Mouse (Mus musculus) spleen, adult 2 months (tissue): Measurements from ENCODE around the gene Ak2. TPM values are rescaled to one million over a fixed set of nuclear protein-coding genes. Genes with fewer than 3 reads are reported as not detected.
A peak's percentile ranks its signal among the peaks of the same experiment; 100 is the strongest.

ENCODE experiments used
- DNase-seq, 2 experiments: peaks; one replicate each; pipeline versions ENCODE4 v3.0.0 to v3.0.0-alpha.2; 2012 to 2021; ENCODE audit warnings: low spot score in 2 of 2, low read depth in 1 of 2
- H3K27ac ChIP-seq: fragments of 200-500 bp; 2 replicates; pipeline ENCODE4 v1.5.1; 2012; ENCODE audit warnings: low read length, inconsistent platforms; ENCODE audit not compliant: insufficient read depth
- H3K27me3 ChIP-seq: fragments of 200-500 bp; 2 replicates; pipeline ENCODE4 v1.6.1; 2012; ENCODE audit warnings: mild to moderate bottlenecking, moderate library complexity, low read length, inconsistent platforms; ENCODE audit not compliant: control insufficient read depth, insufficient read depth
- H3K36me3 ChIP-seq: fragments of 200-500 bp; 2 replicates; pipeline ENCODE4 v1.6.1; 2012; ENCODE audit warnings: mild to moderate bottlenecking, low read length, inconsistent platforms; ENCODE audit not compliant: control insufficient read depth, insufficient read depth
- H3K4me1 ChIP-seq: fragments of 200-500 bp; 2 replicates; pipeline ENCODE4 v1.6.1; 2011; ENCODE audit warnings: inconsistent platforms; ENCODE audit not compliant: control insufficient read depth, insufficient read depth, insufficient read length
- H3K4me3 ChIP-seq: fragments of 200-500 bp; 2 replicates; pipeline ENCODE4 v1.5.1; 2011; ENCODE audit warnings: mild to moderate bottlenecking, inconsistent platforms; ENCODE audit not compliant: insufficient read depth, insufficient read length; ENCODE audit errors: extremely low read depth
- CTCF ChIP-seq: fragments of 200-500 bp; IDR thresholded peaks from 2 replicates; pipeline ENCODE4 v1.5.1; 2011; ENCODE audit warnings: mild to moderate bottlenecking, inconsistent platforms; ENCODE audit not compliant: insufficient read depth, insufficient read length, insufficient replicate concordance; ENCODE audit errors: extremely low read depth
- POLR2A ChIP-seq: fragments of 200-500 bp; IDR thresholded peaks from 2 replicates; pipeline ENCODE4 v1.6.1; 2011; ENCODE audit warnings: low read depth, low read length, inconsistent platforms
- WGBS: fragments of 180-500 bp; shearing (Covaris S2); methylation state at CpG from one replicate; pipeline ENCODE4 v1.1.7; 2018; 5-methylcytosine and 5-hydroxymethylcytosine counted together
- polyA plus RNA-seq: library from polyadenylated mRNA; depleted of rRNA; stranded (reverse); fragments of >200 nt; gene quantifications from 2 replicates; pipeline ENCODE4 v1.2.3, GENCODE M21; 2012

The Ak2 gene
- polyA plus RNA-seq, 1 experiment = 32.2 TPM

DNA sequence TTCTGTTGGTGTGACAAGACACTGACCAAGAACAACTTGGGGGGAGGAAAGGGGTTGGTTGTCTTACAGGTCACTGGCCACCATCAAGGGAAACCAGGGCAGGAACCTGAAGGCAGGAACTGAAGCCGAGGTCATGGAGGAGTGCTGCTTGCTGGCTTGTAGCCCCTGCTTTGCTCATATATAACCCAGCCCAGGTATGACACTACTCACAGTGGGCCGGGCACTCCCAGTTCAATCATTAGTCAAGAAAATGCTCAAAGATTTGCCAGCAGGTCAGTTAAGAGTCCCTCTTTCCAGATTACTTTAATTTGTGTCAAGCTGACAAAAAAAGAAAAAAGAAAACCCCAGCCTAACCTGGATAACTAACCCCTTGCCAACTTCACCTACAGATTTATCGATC is 33.9 kb downstream of the Ak2 start:
- Histone ChIP-seq H3K4me3 (no peak overlapping the region), H3K27me3 (no peaks in the 10 kb centered on the region), H3K36me3 (no peaks in the 10 kb centered on the region), H3K27ac (no peak overlapping the region), H3K4me1 (peaks cover 4% of the 10 kb centered on the region)
- TF ChIP-seq POLR2A = no peak
- TF ChIP-seq CTCF = no peak
- no peak for DNase-seq
- 95% methylated on average over 3 of the region's 3 CpGs for WGBS

DNA sequence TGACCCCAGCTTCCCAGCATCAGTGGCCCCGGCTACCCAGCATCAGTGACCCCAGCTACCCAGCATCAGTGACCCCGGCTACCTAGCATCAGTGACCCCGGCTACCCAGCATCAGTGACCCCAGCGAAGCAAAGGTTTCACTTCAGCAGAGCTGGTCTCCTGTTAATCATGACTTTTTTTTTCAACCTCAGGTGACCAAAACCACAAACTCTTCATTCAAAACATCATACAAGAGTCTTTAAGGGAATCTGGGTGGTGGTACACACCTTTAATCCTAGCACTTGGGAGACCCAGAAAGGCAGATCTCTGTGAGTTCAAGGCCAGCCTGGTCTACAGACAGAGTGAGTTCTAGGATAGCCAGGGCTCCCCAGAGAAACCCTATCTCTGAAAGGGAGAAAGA is 39.0 kb downstream of the Ak2 start:
- H3K36me3 ChIP-seq = no peaks in the 10 kb centered on the region
- 0 out of 2 replicates have a peak overlapping the region, but pooled peaks have one; percentile 13 for H3K27ac ChIP-seq
- TF ChIP-seq POLR2A (no peak), CTCF (no peak)
- WGBS = 64% methylated on average over 4 of the region's 4 CpGs
- no peak overlapping the region for H3K4me3 ChIP-seq
- DNase-seq = no peak
- peaks cover 30% of the 10 kb centered on the region for H3K4me1 ChIP-seq
- H3K27me3 ChIP-seq = no peaks in the 10 kb centered on the region

DNA sequence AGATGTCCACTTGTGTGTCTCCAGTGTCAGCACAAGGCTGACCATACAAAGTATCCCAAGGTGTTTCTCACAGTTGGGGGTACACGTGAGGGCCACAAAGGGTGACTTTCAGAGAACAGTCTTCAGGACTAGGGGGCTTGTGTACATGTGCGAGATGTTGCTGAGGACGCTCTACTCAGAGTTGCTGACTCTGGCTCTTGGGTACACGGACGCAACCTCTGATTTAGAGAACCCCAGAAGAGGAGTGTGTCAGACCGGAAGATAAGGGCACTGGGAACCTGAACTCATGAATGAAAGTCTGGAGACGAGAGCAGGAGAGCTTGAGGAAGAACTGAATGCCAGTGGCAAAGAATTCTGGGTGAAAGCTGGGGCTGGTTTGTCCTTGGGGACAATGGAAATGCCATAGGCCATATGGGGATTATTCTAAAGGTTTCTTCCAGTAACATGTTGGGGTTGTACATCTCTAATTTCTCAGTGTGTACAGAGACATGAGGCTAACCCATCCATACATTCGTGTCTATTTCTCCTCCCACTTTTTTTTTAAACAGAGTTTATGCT is 39.7 kb downstream of the Ak2 start:
- Histone ChIP-seq H3K4me3 (no peak overlapping the region), H3K27me3 (no peaks in the 10 kb centered on the region), H3K4me1 (peaks cover 35% of the 10 kb centered on the region), H3K27ac (peak overlapping the region; percentile 98), H3K36me3 (no peaks in the 10 kb centered on the region)
- no peak for DNase-seq
- WGBS = 70% methylated on average over 8 of the region's 8 CpGs
- TF ChIP-seq CTCF (no peak), POLR2A (no peak)

DNA sequence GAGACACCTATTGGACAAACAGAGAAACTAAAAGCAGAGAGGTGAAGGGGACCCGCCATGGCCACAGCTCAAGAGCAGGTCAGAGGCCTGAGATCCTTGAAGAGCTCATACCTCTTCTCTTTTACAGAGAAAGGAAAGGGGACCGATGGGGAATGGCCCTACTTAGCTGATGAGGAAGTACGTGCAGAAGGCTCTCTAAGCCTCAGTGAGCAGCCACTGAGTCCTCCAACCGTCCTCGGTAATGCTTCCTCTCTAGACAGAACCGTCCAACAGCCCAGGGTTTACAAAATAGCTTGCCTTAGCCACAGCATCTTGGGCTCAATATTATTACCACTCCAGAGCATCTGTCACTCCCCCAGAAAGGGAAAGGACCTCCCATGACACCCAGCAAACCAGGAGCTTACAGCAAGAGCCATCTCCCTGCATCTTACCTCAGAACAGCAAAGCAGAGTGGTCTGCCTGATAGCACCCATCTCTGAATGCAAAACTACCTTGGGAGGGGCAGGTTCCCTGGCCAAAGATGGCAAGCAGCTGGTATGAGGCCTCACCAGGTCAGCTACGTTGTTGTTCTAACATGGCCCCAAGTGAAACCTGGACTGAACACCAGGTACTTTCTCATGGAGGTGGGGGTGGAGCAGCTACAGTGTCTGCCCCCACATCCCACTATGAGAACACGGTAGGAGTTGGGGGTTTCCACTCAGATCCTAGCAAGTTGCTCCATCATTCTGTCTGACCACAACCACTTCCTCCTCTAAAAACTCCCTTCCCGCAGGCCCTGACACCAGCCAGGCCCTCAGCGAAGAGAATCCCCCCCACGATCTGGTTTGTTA is 40.6 kb downstream of the Ak2 start:
- Histone ChIP-seq H3K4me1 (peaks cover 40% of the 10 kb centered on the region), H3K27ac (peak overlapping the region; percentile 98), H3K27me3 (no peaks in the 10 kb centered on the region), H3K4me3 (peak overlapping the region; percentile 30; the same call in 1 of the 2 replicates), H3K36me3 (no peaks in the 10 kb centered on the region)
- peak; percentile 71 to 79 for DNase-seq
- TF ChIP-seq POLR2A (peak; percentile 2; the same call in 1 of the 2 replicates), CTCF (no peak)
- 5% methylated on average over 11 of the region's 11 CpGs for WGBS

DNA sequence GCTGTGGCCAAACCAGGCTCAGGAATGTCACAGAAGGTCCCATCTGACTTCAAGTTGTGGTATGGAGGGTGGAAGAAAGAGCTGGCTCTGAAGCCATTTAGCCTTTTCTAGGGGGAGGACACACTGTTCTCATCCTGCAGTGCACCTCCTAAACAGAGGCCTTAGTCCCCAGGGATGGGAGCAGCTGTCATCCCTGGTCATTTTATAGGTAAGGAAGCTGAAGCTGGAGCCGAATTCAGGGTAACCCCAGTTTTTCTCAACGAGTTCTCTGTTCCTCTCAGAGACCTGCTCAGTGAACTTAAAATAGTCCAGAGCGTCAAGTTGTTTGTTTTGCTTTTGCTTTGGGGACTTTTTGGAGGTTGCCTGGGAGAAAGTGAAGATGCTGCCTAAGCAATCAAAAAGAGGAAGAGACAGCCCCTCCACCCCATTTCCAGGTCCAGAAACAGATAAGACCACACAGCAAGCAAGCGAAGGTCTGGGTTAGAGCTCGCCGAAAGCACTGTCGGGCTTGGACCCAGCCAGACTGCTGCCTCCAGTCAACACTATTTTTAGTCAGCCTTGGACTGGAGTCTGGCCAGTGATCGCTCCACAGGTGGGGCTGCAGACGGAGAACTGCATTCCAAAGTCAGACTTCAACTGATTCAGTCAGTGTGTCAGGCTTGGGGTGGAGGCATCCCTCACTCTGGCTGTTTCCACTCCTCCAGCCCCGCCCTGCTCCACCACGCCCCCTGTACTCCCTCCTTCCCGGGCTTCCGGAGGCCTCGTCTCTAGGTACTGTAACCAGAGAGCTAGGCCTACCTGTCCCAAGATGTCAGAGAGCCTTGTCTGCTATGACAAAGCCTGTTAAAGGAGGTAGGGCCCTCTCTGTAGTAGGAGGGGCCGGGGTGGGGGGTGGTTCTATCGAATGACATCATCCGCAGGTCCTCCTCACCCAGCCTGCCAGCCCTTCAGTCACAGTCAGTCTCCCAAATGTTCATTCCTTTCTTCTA is 41.5 kb downstream of the Ak2 start:
- Histone ChIP-seq H3K4me1 (peaks cover 40% of the 10 kb centered on the region), H3K4me3 (peak overlapping the region; percentile 30; the same call in 1 of the 2 replicates)
- 7% methylated on average over 17 of the region's 17 CpGs for WGBS

DNA sequence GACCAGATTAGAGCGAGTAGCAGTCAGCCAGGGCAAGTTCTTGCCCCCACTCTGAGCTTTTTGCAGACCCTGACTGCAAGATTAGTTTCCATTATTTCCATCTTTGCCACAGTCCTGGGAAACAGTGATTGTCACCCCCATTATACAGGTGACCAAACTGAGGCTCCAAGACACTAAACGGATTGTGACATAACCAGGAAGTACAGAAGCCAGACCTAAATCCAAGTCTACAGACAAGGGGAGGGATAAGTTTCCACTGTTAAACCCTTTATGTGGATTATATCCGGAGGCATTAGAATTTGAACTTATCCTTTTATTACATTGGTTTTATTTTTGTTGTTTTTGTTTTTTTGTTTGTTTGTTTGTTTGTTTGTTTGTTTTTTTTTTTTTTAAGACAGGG is 42.5 kb downstream of the Ak2 start:
- TF ChIP-seq CTCF (no peak), POLR2A (no peak)
- WGBS = 80% methylated on average over 3 of the region's 3 CpGs
- Histone ChIP-seq H3K27ac (peak overlapping the region; percentile 98), H3K27me3 (no peaks in the 10 kb centered on the region), H3K4me1 (peaks cover 40% of the 10 kb centered on the region), H3K4me3 (no peak overlapping the region), H3K36me3 (no peaks in the 10 kb centered on the region)
- no peak for DNase-seq

More for the DNA sequence above, 41.5 kb downstream of the Ak2 start:
- peak overlapping the region; percentile 98 for H3K27ac ChIP-seq
- H3K27me3 ChIP-seq = no peaks in the 10 kb centered on the region
- no peaks in the 10 kb centered on the region for H3K36me3 ChIP-seq
- no peak for TF ChIP-seq CTCF
- no peak for TF ChIP-seq POLR2A
- DNase-seq = peak; percentile 61 to 86
